Mouse (Mus musculus) ES-E14 (cell line): ENCODE data around the gene Sp1.

Experiments
- CHD2 ChIP-seq: IDR thresholded peaks from 2 replicates; pipeline ENCODE4 v1.6.1; 2014; ENCODE audit warnings: mild to moderate bottlenecking, low read depth, low read length, inconsistent platforms
- MAFK ChIP-seq: IDR thresholded peaks from 2 replicates; pipeline ENCODE4 v1.6.1; 2014; ENCODE audit warnings: mild to moderate bottlenecking, low read depth, low read length, inconsistent platforms; ENCODE audit not compliant: insufficient read depth
- ZC3H11A ChIP-seq: IDR thresholded peaks from 2 replicates; pipeline ENCODE4 v1.6.1; 2012; ENCODE audit warnings: low read depth, mild to moderate bottlenecking, inconsistent platforms, low read length, borderline replicate concordance
- ZNF384 ChIP-seq: IDR thresholded peaks from 2 replicates; pipeline ENCODE4 v1.6.1; 2012; ENCODE audit warnings: low read depth, low read length, inconsistent platforms

GRCm38 (mm10) chr15:102423602-102424240 lies 17.8 kb downstream of the Sp1 start:
- TF ChIP-seq CHD2 (no peak), ZNF384 (no peak), MAFK (no peak), ZC3H11A (no peak)
